Mouse (Mus musculus) cerebellum, adult (tissue): ENCODE measurements around the gene Tnip2.

Source experiments
- ATAC-seq: cut with Nextera tagmentation; 2 replicates; pipeline ENCODE4 v1.9.2; 2017; ENCODE audit warnings: mild to moderate bottlenecking, moderate library complexity, mixed read lengths; ENCODE audit not compliant: insufficient number of reproducible peaks, low FRiP score, low TSS enrichment

Gene Tnip2

GRCm38 (mm10) chr5:34513466-34514217 is at the start of gene Tnip2:
Gene Tnip2 (minus strand): TSS chr5:34513991.
- ATAC-seq: peak; percentile 52

GRCm38 (mm10) chr5:34551821-34552220 is 38.0 kb upstream of the Tnip2 start:
- ATAC-seq: no peak

GRCm38 (mm10) chr5:34550251-34550650 is 36.5 kb upstream of the Tnip2 start:
- no peak for ATAC-seq

DNA sequence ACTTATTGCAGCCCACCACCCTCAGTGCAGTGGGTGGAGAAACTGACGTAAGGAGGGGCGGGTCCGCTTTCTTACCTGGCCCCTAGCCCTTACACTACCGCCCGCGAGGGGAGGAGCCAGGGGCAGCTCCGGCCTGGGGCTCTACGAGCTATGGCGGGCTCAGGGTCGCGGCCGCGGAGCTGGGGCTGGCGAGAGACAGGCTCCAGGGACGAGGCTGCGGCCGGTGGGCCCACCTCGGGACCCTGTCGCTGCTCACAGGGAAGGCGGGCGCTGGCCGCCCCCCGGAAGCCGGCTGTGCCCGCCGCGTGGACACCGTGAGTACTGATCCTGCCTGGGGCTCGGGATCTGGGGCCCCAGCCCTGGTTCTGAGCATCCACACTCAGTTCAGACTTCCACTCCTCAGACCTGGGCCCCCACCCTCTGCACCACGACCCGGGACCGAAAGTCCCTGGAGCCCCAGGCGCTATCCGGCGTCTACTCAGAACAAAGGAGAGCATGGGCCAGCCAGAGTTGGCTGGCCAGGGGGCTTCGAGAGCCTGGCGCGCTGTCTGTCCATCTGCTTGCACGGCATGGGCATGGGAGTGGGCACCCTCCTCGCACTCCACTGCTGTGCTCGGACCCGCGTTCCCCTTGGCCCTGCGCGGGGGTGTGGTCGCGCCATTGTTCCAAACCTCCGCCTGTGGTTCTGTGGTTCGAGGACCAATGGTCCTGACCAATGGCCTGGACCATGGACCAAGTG is 35.9 kb upstream of the Tnip2 start:
- peak; percentile 58; the same call in 1 of the 2 replicates for ATAC-seq

- ATAC-seq: no peak
These were observed 35.3 kb upstream of the Tnip2 start for GRCm38 (mm10) chr5:34549135-34549482.

DNA sequence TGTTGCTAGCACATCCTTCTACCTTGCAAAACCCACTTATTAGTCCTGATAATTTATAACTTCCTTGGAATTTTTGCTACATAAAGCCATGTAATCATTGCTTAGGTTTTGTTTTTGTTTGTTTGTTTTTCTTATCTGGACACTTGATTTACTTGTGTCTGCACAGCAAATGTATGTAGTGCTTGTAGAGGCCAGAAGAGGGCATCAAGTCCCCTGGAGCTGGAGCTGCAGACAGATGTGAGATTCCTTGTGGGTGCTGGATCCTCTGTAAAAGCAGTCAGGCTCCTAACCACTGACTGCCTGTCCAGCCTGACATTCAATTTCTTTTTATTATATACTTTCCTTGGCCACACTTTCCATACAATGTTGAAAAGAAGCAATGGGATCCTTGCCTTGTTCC is 33.6 kb upstream of the Tnip2 start:
- no peak for ATAC-seq

DNA sequence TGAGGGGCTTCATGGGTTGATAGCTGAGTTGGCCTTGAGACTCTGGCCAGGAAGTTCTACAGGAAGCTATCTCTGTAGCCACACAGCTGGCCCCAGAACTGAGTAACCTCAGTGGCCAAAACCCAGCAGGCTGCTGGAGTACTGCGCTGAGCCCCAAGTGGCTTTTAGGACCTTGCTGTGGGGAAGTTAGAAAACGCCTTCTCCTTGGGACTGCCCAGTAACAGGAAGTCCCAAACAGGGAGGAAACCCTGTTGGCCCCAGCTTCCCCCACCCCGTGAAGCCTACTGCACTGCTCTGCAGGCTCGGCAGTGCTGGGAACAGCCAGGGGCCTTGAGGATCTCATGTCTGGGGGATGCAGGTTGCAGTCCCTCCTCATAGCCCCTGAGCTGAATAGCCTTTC is 29.3 kb upstream of the Tnip2 start:
- ATAC-seq: no peak

DNA sequence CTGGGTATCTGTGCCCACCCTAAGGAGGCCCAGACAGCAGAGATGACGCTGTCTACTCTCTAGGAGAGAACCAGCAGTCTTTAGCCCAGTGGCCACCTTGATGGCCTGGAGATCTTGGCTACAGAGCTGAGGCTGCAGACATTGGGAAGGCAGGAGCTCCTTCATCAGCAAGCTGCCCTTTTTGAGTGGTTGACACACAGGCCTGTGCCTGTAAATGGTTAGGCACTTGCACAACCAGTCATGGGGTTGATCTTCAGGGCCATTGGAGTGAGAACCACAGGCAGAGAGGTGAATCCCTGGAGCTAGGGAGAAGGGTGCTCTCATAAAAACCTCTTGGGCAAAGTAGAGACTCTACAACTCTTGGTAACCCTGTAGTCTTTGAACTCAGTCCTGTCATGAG is 28.4 kb upstream of the Tnip2 start:
- ATAC-seq: no peak

GRCm38 (mm10) chr5:34539121-34539520 is 25.3 kb upstream of the Tnip2 start:
- ATAC-seq: no peak

- no peak for ATAC-seq
These were observed 24.7 kb upstream of the Tnip2 start for GRCm38 (mm10) chr5:34538527-34538926.

- ATAC-seq: no peak
These were observed 24.3 kb upstream of the Tnip2 start for GRCm38 (mm10) chr5:34538079-34538478.

DNA sequence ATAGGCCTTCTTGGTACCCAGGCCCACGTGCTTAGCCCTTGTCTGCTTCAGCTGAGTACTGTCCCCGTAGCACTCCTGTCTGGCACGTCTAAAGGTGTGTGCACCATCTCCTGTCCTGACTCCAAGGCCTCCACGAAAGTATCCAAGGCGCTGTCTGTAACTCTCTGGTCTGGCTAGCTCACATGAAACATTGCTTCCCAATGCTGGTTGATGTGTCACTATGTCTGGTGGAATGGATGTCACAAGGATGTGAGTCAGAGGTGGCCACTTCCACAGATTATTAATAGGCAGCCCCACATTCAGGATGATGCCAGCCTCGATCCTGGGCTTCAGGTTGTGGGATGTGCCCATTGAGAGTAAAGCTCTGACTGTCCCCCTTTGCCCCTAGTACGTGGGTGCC is 22.0 kb upstream of the Tnip2 start:
- no peak for ATAC-seq

DNA sequence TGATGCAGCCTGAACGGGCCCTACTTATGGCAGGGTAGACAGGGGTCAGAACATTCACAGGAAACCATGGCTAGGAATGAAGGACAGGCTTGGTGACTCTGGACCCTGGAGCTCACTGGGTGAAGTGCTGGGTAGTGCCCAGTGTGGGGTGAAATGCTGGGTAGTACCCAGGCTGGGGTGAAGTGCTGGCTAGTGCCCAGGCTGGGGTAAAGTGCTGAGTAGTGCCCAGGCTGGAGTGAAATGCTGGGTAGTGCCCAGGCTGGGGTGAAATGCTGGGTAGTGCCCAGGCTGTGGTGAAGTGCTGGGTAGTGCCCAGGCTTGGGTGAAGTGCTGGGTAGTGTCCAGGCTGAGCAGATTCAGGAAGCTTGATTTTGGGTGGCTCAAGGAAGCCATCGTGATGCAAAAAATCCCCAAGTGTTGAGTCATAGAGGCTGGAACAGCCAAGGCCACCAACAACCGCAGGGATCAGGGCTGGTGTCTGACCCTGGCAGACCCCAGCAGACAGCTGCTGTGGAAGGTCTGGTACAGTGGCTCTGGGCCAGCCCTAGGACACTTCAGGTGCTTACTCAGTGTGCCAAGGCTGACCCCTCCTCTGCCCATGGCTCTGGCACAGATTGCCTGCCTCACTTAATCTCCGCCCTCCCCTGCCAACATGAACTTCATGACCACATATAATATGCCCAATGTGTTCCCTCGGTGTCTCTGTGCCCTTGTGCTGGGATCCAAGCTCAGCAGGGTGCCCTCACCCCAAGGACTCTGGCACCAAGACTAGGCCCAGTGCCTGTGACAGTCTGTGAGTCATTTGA is 21.2 kb upstream of the Tnip2 start:
- no peak for ATAC-seq

DNA sequence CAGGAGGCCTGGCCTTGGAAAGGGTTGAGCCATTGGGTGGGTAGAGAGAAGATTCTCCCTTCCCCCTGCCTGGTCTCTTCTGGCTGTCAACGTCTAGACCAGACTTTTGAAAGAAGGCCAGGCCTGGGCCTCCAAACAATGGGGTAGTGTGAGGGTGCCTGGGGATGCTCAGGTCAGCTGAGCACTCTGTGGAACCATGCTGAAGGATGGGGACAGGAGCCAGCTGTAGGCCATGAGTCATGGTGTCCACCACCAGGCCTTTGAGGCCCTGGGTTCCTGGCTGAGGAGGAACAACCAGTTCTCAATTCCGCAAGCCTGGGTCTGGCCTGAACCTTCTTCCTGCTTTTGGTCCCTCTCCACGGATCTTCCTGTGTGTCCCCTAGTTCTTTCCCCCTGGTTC is 20.0 kb upstream of the Tnip2 start:
- no peak for ATAC-seq

- no peak for ATAC-seq
These were observed 19.3 kb upstream of the Tnip2 start for GRCm38 (mm10) chr5:34533066-34533465.

DNA sequence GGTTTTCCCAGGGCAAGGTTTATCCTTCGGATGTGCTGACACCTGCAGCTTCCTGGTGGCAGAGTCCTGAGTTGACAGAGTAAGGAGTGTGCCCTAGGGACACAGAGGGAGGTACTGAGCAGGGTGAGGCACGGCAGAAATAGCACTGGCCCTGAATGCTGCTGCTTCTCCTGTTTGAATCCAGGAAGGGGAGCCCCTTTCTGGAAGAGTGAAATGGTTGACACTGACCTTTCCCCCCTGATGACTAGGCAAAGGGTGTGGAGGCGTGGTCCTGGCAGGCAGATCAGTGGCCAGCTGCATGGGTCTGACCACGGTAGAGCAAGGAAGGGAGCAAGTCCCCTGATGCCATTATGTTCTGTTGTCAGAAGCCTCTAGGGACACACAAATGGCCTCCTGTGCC is 16.9 kb upstream of the Tnip2 start:
- no peak for ATAC-seq

GRCm38 (mm10) chr5:34530116-34530515 is 16.3 kb upstream of the Tnip2 start:
- ATAC-seq: no peak

GRCm38 (mm10) chr5:34528724-34529123 is 14.9 kb upstream of the Tnip2 start:
- ATAC-seq: no peak

DNA sequence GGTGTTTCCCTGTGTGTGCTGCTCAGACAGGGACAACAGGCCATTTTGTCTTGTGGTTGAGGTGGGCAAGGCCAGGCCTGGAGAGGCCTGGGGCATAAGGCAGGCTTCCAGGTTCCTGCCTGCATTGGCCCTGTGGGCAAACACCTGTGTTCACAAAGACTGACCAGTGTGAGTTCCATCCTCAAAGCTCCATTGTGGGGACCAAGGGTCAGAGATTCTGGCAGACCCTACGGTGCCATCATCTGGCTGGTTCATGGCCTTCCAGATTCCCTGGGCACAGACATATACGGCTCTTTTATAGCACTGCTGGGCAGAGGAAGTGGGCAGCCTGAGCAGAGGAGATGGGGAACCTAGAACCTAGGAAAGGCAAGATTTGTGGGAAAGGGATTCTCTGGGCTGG is 13.6 kb upstream of the Tnip2 start:
- ATAC-seq: no peak

- no peak for ATAC-seq
These were observed 12.6 kb upstream of the Tnip2 start for GRCm38 (mm10) chr5:34526477-34526775.
